ENCODE assay signal across 22 mouse cellular contexts in the genomic region with DNA sequence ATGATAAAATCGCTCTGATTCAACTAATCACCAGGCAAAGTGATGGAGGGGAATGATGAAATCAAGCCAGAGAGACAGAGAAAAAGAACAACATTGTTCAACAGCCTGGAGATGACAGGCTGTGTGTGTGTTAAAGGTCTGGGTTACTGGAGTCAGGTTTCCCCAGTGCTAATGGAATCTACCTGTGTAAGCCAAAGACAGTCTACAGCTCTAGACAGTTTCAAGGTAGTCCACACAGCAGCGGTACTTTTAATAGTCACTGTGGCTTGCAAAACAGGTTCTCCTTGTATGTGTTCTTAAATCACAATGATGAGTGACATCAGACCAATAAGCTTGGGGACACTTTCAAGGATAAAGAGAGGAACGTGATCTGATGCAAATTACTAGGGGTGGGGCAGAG.
DNase-seq lines count a peak whose midpoint lies in the region; ATAC-seq and TF ChIP-seq lines count a peak whose summit lies in the region.
"Had no signal": no experiment of that assay in that cellular context is flagged by ENCODE, and none has a peak within 500 bp of the region (broad histone marks: within the 10 kb centered on the region; RNA-seq: fewer than 3 reads in every experiment).

No protein-coding gene starts in this region.

- H3K4me1 ChIP-seq in embryonic facial prominence, embryonic 11.5 days (ENCODE audit: control insufficient read depth, insufficient read depth, low read length) = no peaks in the 10 kb centered on the region
- 0 out of 2 replicates have a peak, but pooled peaks cover 6% of the 10 kb centered on the region for H3K4me1 ChIP-seq in embryonic facial prominence, embryonic 10.5 days

- TF ChIP-seq CTCF in layer of hippocampus, adult 2 months (conservative IDR thresholded peaks at IDR 0.05) = no peak

- ATAC-seq in embryonic facial prominence, embryonic 11.5 days (replicated peaks; ENCODE audit: insufficient number of reproducible peaks, low FRiP score, low TSS enrichment, low read depth) = no peak
- no peak for ATAC-seq in megakaryocyte progenitor cell, adult 5-6 weeks (replicated peaks; ENCODE audit: poor library complexity)
- ATAC-seq: forebrain, embryonic 14.5 days; forebrain, embryonic 16.5 days had no signal

- peak; percentile 24 for DNase-seq in embryonic facial prominence, embryonic 11.5 days (ENCODE audit: low spot score)
- DNase-seq in embryonic facial prominence, embryonic 10.5 days (ENCODE audit: low spot score) = no peak
- no peak for DNase-seq in layer of hippocampus, adult 2 months (ENCODE audit: low spot score in 2 of 2)
- no peak for DNase-seq in layer of hippocampus, postnatal 36 days
- DNase-seq: adrenal gland, adult 2 months; adrenal gland, postnatal 10 days; adrenal gland, postnatal 25 days; B cell, adult 2 months; cerebellum, adult 11 months; cerebellum, adult 18-20 months; cerebellum, adult 8-10 months; cerebellum, adult 9-11 months; cerebellum, postnatal 14 days; cerebellum, postnatal 36 days; embryo, embryonic 11 days had no signal

- no peaks in the 10 kb centered on the region for H3K27me3 ChIP-seq in embryonic facial prominence, embryonic 11.5 days (ENCODE audit: control insufficient read depth, insufficient read depth, low read length)
- no peaks in the 10 kb centered on the region for H3K27me3 ChIP-seq in embryonic facial prominence, embryonic 10.5 days (replicated peaks; ENCODE audit: low read depth, poor library complexity, severe bottlenecking)
- H3K27me3 ChIP-seq: embryonic facial prominence, embryonic 15.5 days; forebrain, embryonic 12.5 days had no signal

- 64% methylated on average over 3 of the region's 3 CpGs for WGBS in embryonic facial prominence, embryonic 11.5 days
- WGBS in embryonic facial prominence, embryonic 10.5 days = 74% methylated on average over 3 of the region's 3 CpGs

- no peak overlapping the region for H3K4me2 ChIP-seq in embryonic facial prominence, embryonic 11.5 days (ENCODE audit: low read depth, low read length)
- H3K4me2 ChIP-seq: embryonic facial prominence, embryonic 15.5 days; forebrain, embryonic 12.5 days had no signal

- no peaks in the 10 kb centered on the region for H3K9me3 ChIP-seq in embryonic facial prominence, embryonic 11.5 days (replicated peaks; ENCODE audit: control insufficient read depth, low read length)
- no peaks in the 10 kb centered on the region for H3K9me3 ChIP-seq in embryonic facial prominence, embryonic 10.5 days
- H3K9me3 ChIP-seq: embryonic facial prominence, embryonic 15.5 days; forebrain, embryonic 10.5 days; forebrain, embryonic 12.5 days had no signal

- H3K36me3 ChIP-seq in embryonic facial prominence, embryonic 11.5 days (replicated peaks; ENCODE audit: control insufficient read depth, insufficient read depth, low read depth, low read length) = no peaks in the 10 kb centered on the region
- H3K36me3 ChIP-seq in embryonic facial prominence, embryonic 10.5 days (replicated peaks) = no peaks in the 10 kb centered on the region
- H3K36me3 ChIP-seq: embryonic facial prominence, embryonic 15.5 days; forebrain, embryonic 10.5 days; forebrain, embryonic 12.5 days had no signal

- no peak overlapping the region for H3K4me3 ChIP-seq in embryonic facial prominence, embryonic 11.5 days (ENCODE audit: low read depth, low read length)
- no peak overlapping the region for H3K4me3 ChIP-seq in embryonic facial prominence, embryonic 10.5 days
- H3K4me3 ChIP-seq in layer of hippocampus, adult 2 months = no peak overlapping the region
- H3K4me3 ChIP-seq: embryonic facial prominence, embryonic 15.5 days; erythroblast, embryonic 14.5 days; forebrain, embryonic 10.5 days; forebrain, embryonic 12.5 days had no signal

- no peak overlapping the region for H3K27ac ChIP-seq in embryonic facial prominence, embryonic 11.5 days (replicated peaks; ENCODE audit: low read depth, low read length)
- no peak overlapping the region for H3K27ac ChIP-seq in embryonic facial prominence, embryonic 10.5 days (replicated peaks)
- H3K27ac ChIP-seq in layer of hippocampus, adult 2 months = peak overlapping the region; percentile 46; the same call in 1 of the 2 replicates
- H3K27ac ChIP-seq: embryonic facial prominence, embryonic 15.5 days; forebrain, embryonic 10.5 days had no signal

- H3K9ac ChIP-seq in embryonic facial prominence, embryonic 11.5 days (replicated peaks; ENCODE audit: low read length) = no peak overlapping the region
- H3K9ac ChIP-seq: embryonic facial prominence, embryonic 15.5 days; forebrain, embryonic 12.5 days had no signal
